Mouse (Mus musculus): ENCODE data around the gene Grm4. TPM values are rescaled to one million over a fixed set of nuclear protein-coding genes. Genes with fewer than 3 reads are reported as not detected.

The Grm4 gene
- polyA plus RNA-seq, 1 experiment from 2014 or later = 0.02 TPM

- no peak overlapping the region for H3K27ac ChIP-seq (replicated peaks)
- no peaks in the 10 kb centered on the region for H3K36me3 ChIP-seq (replicated peaks)
- ATAC-seq (ENCODE audit: insufficient read depth) = no peak
- H3K9ac ChIP-seq = no peak overlapping the region
- peaks cover 3% of the 10 kb centered on the region; the same call in 1 of the 2 replicates for H3K27me3 ChIP-seq
- no peak overlapping the region for H3K4me3 ChIP-seq (replicated peaks)
- H3K4me2 ChIP-seq = no peak overlapping the region
- no peaks in the 10 kb centered on the region for H3K9me3 ChIP-seq (replicated peaks)
- WGBS (ENCODE audit: insufficient replicate concordance) = 56% methylated on average over 3 of the region's 3 CpGs
- H3K4me1 ChIP-seq (replicated peaks) = 0 out of 2 replicates have a peak, but pooled peaks cover 6% of the 10 kb centered on the region
These were observed 37.6 kb downstream of the Grm4 start for GRCm38 (mm10) chr17:27483571-27483970.

- H3K27me3 ChIP-seq = peaks cover 3% of the 10 kb centered on the region; the same call in 1 of the 2 replicates
- no peaks in the 10 kb centered on the region for H3K36me3 ChIP-seq (replicated peaks)
- peak overlapping the region; percentile 10; the same call in 1 of the 2 replicates for H3K4me2 ChIP-seq
- H3K9ac ChIP-seq = no peak overlapping the region
- 0 out of 2 replicates have a peak, but pooled peaks cover 6% of the 10 kb centered on the region for H3K4me1 ChIP-seq (replicated peaks)
- H3K27ac ChIP-seq (replicated peaks) = no peak overlapping the region
- no peak for ATAC-seq (ENCODE audit: insufficient read depth)
- H3K9me3 ChIP-seq (replicated peaks) = no peaks in the 10 kb centered on the region
- H3K4me3 ChIP-seq (replicated peaks) = no peak overlapping the region
- WGBS (ENCODE audit: insufficient replicate concordance) = 31% methylated on average over 29 of the region's 29 CpGs
These were observed 40.8 kb downstream of the Grm4 start for GRCm38 (mm10) chr17:27480143-27481103.

DNA sequence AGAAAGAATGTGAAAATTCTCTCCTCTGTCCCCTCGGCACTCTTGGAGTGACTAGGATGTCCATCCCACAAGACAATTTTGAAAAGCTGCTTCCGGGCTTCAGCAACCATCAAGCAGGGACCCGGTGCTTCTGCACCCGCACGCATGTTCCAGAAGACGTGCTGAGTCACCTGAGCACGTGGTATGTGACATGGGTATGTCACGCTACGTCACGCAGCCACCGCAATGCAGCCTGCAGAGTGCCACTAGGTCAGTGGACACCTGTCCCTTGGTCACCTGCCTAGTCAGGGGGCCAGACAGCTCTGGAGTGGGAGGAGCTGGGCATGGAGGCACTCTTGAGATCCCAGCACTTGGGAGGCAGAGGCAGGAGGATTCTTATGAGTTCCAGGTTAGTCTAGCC lies 45.6 kb downstream of the Grm4 start:
- Histone ChIP-seq H3K27me3 (peaks cover under 1% of the 10 kb centered on the region; the same call in 1 of the 2 replicates), H3K27ac (replicated peaks) (no peak overlapping the region), H3K4me2 (no peak overlapping the region), H3K9me3 (replicated peaks) (no peaks in the 10 kb centered on the region), H3K36me3 (replicated peaks) (no peaks in the 10 kb centered on the region), H3K9ac (no peak overlapping the region), H3K4me1 (replicated peaks) (0 out of 2 replicates have a peak, but pooled peaks cover 5% of the 10 kb centered on the region), H3K4me3 (replicated peaks) (no peak overlapping the region)
- 75% methylated on average over 11 of the region's 11 CpGs for WGBS (ENCODE audit: insufficient replicate concordance)
- no peak for ATAC-seq (ENCODE audit: insufficient read depth)

DNA sequence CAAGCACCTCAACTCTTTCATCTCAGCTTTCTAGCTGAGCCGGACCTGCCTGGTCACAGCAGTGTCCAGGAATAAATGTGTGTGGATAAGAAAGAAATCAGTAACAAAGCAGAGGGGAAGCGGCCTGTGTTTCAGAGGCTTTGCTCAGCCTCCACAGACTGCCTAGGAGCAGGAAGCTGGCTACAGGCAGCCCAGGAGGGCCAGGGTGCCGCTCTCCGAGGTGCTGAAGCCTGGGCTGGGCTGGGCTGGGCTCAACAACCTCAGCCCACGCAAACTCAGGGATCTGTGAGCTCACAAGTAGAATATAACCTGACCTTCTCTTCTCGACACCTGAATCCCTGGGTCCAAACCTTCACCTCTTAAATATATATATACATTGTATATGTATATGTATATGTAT lies 54.6 kb downstream of the Grm4 start:
- no peak for ATAC-seq (ENCODE audit: insufficient read depth)
- no peak overlapping the region for H3K4me2 ChIP-seq
- no peaks in the 10 kb centered on the region for H3K9me3 ChIP-seq (replicated peaks)
- WGBS (ENCODE audit: insufficient replicate concordance) = 11% methylated on average over 6 of the region's 6 CpGs
- H3K27me3 ChIP-seq = 0 out of 2 replicates have a peak, but pooled peaks cover 4% of the 10 kb centered on the region
- H3K27ac ChIP-seq (replicated peaks) = no peak overlapping the region
- no peaks in the 10 kb centered on the region for H3K4me1 ChIP-seq (replicated peaks)
- H3K9ac ChIP-seq = no peak overlapping the region
- H3K36me3 ChIP-seq (replicated peaks) = no peaks in the 10 kb centered on the region
- H3K4me3 ChIP-seq (replicated peaks) = no peak overlapping the region

DNA sequence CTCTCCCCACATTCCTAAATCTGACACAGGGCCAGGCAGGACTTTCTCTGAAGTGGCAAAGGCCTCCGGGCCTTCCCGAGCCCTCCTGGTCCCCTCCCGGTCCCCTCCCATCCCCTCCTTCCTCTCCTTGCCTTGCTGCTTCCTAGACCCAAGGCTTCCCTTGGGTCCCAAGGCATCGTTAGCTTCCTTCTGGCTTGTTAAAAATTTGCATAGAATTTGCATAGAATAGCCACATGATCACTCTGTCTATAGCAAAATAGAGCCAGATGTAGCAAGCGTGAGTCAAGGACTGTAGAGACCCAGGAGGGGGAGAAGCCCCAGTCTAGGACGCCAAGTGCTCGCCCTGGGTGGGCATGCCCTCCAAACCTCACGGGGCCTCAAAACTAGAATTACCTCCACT lies 55.3 kb downstream of the Grm4 start:
- Histone ChIP-seq H3K27ac (replicated peaks) (no peak overlapping the region), H3K9ac (no peak overlapping the region), H3K27me3 (0 out of 2 replicates have a peak, but pooled peaks cover 4% of the 10 kb centered on the region), H3K9me3 (replicated peaks) (no peaks in the 10 kb centered on the region), H3K36me3 (replicated peaks) (no peaks in the 10 kb centered on the region), H3K4me3 (replicated peaks) (no peak overlapping the region), H3K4me2 (no peak overlapping the region), H3K4me1 (replicated peaks) (no peaks in the 10 kb centered on the region)
- 62% methylated on average over 8 of the region's 8 CpGs for WGBS (ENCODE audit: insufficient replicate concordance)
- no peak for ATAC-seq (ENCODE audit: insufficient read depth)

DNA sequence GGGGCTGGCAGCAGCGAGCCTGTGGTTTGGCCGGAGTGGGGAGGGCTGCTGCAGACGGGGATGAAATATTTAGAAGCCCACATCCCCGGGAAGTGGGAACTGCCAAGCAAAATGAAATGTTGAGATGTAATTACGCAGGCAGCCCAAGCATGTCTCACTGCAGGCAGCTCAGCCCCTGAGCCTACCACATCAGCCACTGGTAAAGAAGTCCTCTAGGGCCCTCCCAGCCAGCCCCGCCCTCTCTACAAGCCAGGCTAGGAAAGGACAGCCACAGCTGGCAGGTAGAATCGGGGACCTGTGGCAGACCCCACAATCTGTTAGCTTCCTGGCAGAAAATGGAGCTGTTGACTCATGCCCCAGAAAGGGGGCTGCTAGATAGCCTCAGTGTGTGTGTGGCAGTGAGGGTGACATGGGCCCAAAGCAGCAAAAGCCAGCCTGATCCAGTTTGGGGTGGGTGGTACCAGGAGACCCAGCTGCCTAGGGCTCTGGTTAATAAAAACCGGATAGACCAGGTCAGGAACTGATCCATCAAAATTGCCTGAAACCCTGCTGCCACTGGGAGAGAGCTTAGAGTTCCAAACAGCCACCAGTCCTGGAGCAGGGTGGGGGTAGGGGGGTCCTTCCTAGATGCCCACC lies 56.8 kb downstream of the Grm4 start:
- no peak overlapping the region for H3K4me3 ChIP-seq (replicated peaks)
- H3K4me2 ChIP-seq = no peak overlapping the region
- H3K9ac ChIP-seq = no peak overlapping the region
- no peak for ATAC-seq (ENCODE audit: insufficient read depth)
- no peak overlapping the region for H3K27ac ChIP-seq (replicated peaks)
- H3K27me3 ChIP-seq = peaks cover 4% of the 10 kb centered on the region; the same call in 1 of the 2 replicates
- no peaks in the 10 kb centered on the region for H3K4me1 ChIP-seq (replicated peaks)
- no peaks in the 10 kb centered on the region for H3K9me3 ChIP-seq (replicated peaks)
- no peaks in the 10 kb centered on the region for H3K36me3 ChIP-seq (replicated peaks)
- 30% methylated on average over 8 of the region's 8 CpGs for WGBS (ENCODE audit: insufficient replicate concordance)

DNA sequence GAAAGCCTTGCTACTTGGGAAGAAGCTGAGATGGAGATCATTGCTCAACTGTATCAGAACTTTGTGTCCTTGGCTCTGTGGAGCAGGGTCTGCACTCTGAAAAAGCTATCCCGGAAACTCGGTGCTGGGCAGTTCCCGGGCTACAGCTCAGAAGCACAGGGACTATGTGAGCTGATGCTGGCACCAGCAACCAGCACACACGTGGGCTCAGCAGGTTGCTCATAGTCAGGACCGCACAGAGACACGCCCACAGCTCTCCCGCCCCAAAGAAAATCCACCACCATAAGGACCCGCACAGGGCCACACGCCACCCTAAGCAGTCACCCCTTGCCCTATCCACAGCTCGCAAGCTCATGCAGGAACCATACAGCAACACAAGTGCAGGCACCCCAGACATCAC lies 61.2 kb downstream of the Grm4 start:
- no peak for ATAC-seq (ENCODE audit: insufficient read depth)
- Histone ChIP-seq H3K36me3 (replicated peaks) (no peaks in the 10 kb centered on the region), H3K9me3 (replicated peaks) (no peaks in the 10 kb centered on the region), H3K9ac (no peak overlapping the region), H3K4me2 (no peak overlapping the region), H3K4me3 (replicated peaks) (no peak overlapping the region), H3K4me1 (replicated peaks) (no peaks in the 10 kb centered on the region), H3K27me3 (peaks cover 4% of the 10 kb centered on the region; the same call in 1 of the 2 replicates), H3K27ac (replicated peaks) (no peak overlapping the region)
- WGBS (ENCODE audit: insufficient replicate concordance) = 60% methylated on average over 10 of the region's 10 CpGs

GRCm38 (mm10) chr17:27459241-27459640 lies 62.0 kb downstream of the Grm4 start:
- no peak for ATAC-seq (ENCODE audit: insufficient read depth)
- no peak overlapping the region for H3K9ac ChIP-seq
- no peak overlapping the region for H3K27ac ChIP-seq (replicated peaks)
- no peaks in the 10 kb centered on the region for H3K36me3 ChIP-seq (replicated peaks)
- H3K4me2 ChIP-seq = no peak overlapping the region
- 52% methylated on average over 3 of the region's 3 CpGs for WGBS (ENCODE audit: insufficient replicate concordance)
- H3K27me3 ChIP-seq = peaks cover under 1% of the 10 kb centered on the region; the same call in 1 of the 2 replicates
- H3K9me3 ChIP-seq (replicated peaks) = no peaks in the 10 kb centered on the region
- H3K4me3 ChIP-seq (replicated peaks) = no peak overlapping the region
- H3K4me1 ChIP-seq (replicated peaks) = no peaks in the 10 kb centered on the region

DNA sequence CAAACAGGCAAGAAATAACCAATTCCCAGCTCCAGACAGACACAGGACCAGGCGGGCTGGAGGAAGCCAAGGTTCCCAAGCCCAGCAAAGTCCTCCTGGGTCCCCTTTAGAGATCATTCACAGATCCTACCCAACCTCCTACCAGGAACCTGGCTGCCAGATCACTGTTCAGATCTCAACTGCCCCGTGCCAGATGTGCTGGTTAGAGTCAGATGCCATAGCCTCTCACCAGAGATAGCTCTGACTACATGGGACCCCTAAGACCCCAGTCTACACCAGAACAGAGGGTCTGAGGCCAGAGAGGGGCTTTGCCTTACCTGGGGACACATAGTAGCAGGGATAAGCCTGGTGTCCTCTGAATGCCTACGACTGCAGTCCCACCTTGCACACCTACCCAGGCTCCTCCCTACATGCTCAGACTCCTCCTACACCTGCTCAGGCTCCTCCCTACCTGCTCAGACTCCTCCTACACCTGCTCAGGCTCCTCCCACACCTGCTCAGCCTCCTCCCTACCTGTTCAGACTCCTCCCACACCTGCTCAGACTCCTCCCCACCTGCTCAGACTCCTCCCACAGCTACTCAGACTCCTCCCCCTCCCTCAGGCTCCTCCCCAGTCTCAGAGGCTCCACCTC lies 63.2 kb downstream of the Grm4 start:
- 53% methylated on average over 3 of the region's 3 CpGs for WGBS (ENCODE audit: insufficient replicate concordance)
- Histone ChIP-seq H3K4me2 (no peak overlapping the region), H3K9ac (no peak overlapping the region), H3K27me3 (no peaks in the 10 kb centered on the region; the same call in 1 of the 2 replicates), H3K36me3 (replicated peaks) (no peaks in the 10 kb centered on the region), H3K4me3 (replicated peaks) (no peak overlapping the region), H3K4me1 (replicated peaks) (no peaks in the 10 kb centered on the region), H3K9me3 (replicated peaks) (no peaks in the 10 kb centered on the region), H3K27ac (replicated peaks) (no peak overlapping the region)
- no peak for ATAC-seq (ENCODE audit: insufficient read depth)

GRCm38 (mm10) chr17:27457038-27457577 lies 64.1 kb downstream of the Grm4 start:
- Histone ChIP-seq H3K4me1 (replicated peaks) (no peaks in the 10 kb centered on the region), H3K4me2 (no peak overlapping the region), H3K36me3 (replicated peaks) (no peaks in the 10 kb centered on the region), H3K9ac (no peak overlapping the region), H3K9me3 (replicated peaks) (no peaks in the 10 kb centered on the region), H3K27ac (replicated peaks) (no peak overlapping the region), H3K4me3 (replicated peaks) (no peak overlapping the region), H3K27me3 (no peaks in the 10 kb centered on the region; the same call in 1 of the 2 replicates)
- ATAC-seq (ENCODE audit: insufficient read depth) = no peak
- WGBS (ENCODE audit: insufficient replicate concordance) = 68% methylated on average over 9 of the region's 9 CpGs

Data from liver, embryonic 15.5 days (tissue).